Mouse (Mus musculus) ES-Bruce4 (cell line): Measurements from ENCODE around the gene Neurog3.

Experiments used
- CTCF ChIP-seq: IDR thresholded peaks from one replicate; pipeline ENCODE4 v1.8.1; 2011; ENCODE audit warnings: low read depth, low read length
- EP300 ChIP-seq: IDR thresholded peaks from 2 replicates; pipeline ENCODE4 v1.6.1; 2011; ENCODE audit warnings: low read depth, low read length; ENCODE audit not compliant: insufficient read depth
- POLR2A ChIP-seq: IDR thresholded peaks from one replicate; pipeline ENCODE4 v1.8.1; 2011; ENCODE audit warnings: low read length; ENCODE audit not compliant: insufficient read depth

GRCm38 (mm10) chr10:62135696-62136470 lies 3.0 kb downstream of the Neurog3 start:
- TF ChIP-seq POLR2A: no peak
- no peak for TF ChIP-seq CTCF
- TF ChIP-seq EP300: no peak
